ENCODE assay signal across 11 mouse cellular contexts in genomic region chr9:119631393-119631898, GRCm38 (mm10). TPM values are rescaled to one million over a fixed set of nuclear protein-coding genes. Genes with fewer than 3 reads are reported as not detected.
DNase-seq lines count a peak whose midpoint lies in the region; ATAC-seq lines count a peak whose summit lies in the region.
"Had no signal": no experiment of that assay in that cellular context is flagged by ENCODE, and none has a peak within 500 bp of the region (broad histone marks: within the 10 kb centered on the region; RNA-seq: fewer than 3 reads in every experiment).

No protein-coding gene starts in this region.

- no peak for ATAC-seq in midbrain, embryonic 15.5 days (replicated peaks)
- peak; percentile 50 for ATAC-seq in hindbrain, embryonic 11.5 days (ENCODE audit: low FRiP score)
- peak; percentile 66 for ATAC-seq in neural tube, embryonic 12.5 days (ENCODE audit: low FRiP score, low read depth)
- ATAC-seq in frontal cortex, adult (ENCODE audit: low TSS enrichment): no peak
- ATAC-seq: intestine, embryonic 16.5 days; liver, postnatal 0 days had no signal

- 76% methylated on average over 13 of the region's 13 CpGs for WGBS in heart, embryonic 10.5 days
- 87% methylated on average over 13 of the region's 13 CpGs for WGBS in midbrain, embryonic 10.5 days
- WGBS in midbrain, embryonic 15.5 days: 65% methylated on average over 13 of the region's 13 CpGs
- WGBS in hindbrain, embryonic 11.5 days: 71% methylated on average over 13 of the region's 13 CpGs
- 64% methylated on average over 13 of the region's 13 CpGs for WGBS in neural tube, embryonic 12.5 days

- no peak for DNase-seq in heart, embryonic 10.5 days (ENCODE audit: low spot score)
- no peak for DNase-seq in heart, postnatal 36 days
- DNase-seq in midbrain, embryonic 10.5 days (ENCODE audit: low spot score): no peak
- peak; percentile 40 for DNase-seq in hindbrain, embryonic 11.5 days (ENCODE audit: low spot score)
- DNase-seq in spleen, postnatal 36 days (ENCODE audit: low spot score in 2 of 2): no peak
- DNase-seq: liver, postnatal 0 days; right cerebral cortex, postnatal 4 days had no signal

- intact Hi-C loops in heart, postnatal 36 days (cut with DNase I): no loop called here

- no peak overlapping the region for H3K4me3 ChIP-seq in heart, embryonic 10.5 days
- H3K4me3 ChIP-seq in midbrain, embryonic 10.5 days: no peak overlapping the region
- H3K4me3 ChIP-seq in midbrain, embryonic 15.5 days: no peak overlapping the region
- H3K4me3 ChIP-seq in hindbrain, embryonic 11.5 days (ENCODE audit: low read depth, low read length): no peak overlapping the region
- no peak overlapping the region for H3K4me3 ChIP-seq in neural tube, embryonic 12.5 days

- no peaks in the 10 kb centered on the region for H3K36me3 ChIP-seq in heart, embryonic 10.5 days
- H3K36me3 ChIP-seq in midbrain, embryonic 10.5 days: no peaks in the 10 kb centered on the region
- H3K36me3 ChIP-seq in midbrain, embryonic 15.5 days (replicated peaks): no peaks in the 10 kb centered on the region
- H3K36me3 ChIP-seq in hindbrain, embryonic 11.5 days (ENCODE audit: control insufficient read depth, insufficient read depth, low read length): no peaks in the 10 kb centered on the region
- no peaks in the 10 kb centered on the region for H3K36me3 ChIP-seq in neural tube, embryonic 12.5 days

- peaks cover 57% of the 10 kb centered on the region for H3K4me1 ChIP-seq in heart, embryonic 10.5 days
- peaks cover 15% of the 10 kb centered on the region for H3K4me1 ChIP-seq in midbrain, embryonic 10.5 days
- peaks cover 15% of the 10 kb centered on the region; the same call in 1 of the 2 replicates for H3K4me1 ChIP-seq in midbrain, embryonic 15.5 days
- no peaks in the 10 kb centered on the region; the same call in 1 of the 2 replicates for H3K4me1 ChIP-seq in hindbrain, embryonic 11.5 days (replicated peaks; ENCODE audit: control insufficient read depth, insufficient read depth, low read length)
- H3K4me1 ChIP-seq in neural tube, embryonic 12.5 days: peaks cover 16% of the 10 kb centered on the region

- H3K27ac ChIP-seq in heart, embryonic 10.5 days: peak overlapping the region; percentile 80
- peak overlapping the region; percentile 23; the same call in 1 of the 2 replicates for H3K27ac ChIP-seq in midbrain, embryonic 10.5 days (replicated peaks)
- H3K27ac ChIP-seq in midbrain, embryonic 15.5 days: no peak overlapping the region
- H3K27ac ChIP-seq in hindbrain, embryonic 11.5 days (ENCODE audit: low read depth, low read length): peak overlapping the region; percentile 40; the same call in 1 of the 2 replicates
- H3K27ac ChIP-seq in neural tube, embryonic 12.5 days: no peak overlapping the region; the same call in 1 of the 2 replicates

- H3K4me2 ChIP-seq in midbrain, embryonic 15.5 days: no peak overlapping the region
- no peak overlapping the region for H3K4me2 ChIP-seq in hindbrain, embryonic 11.5 days (replicated peaks; ENCODE audit: low read depth, low read length)
- no peak overlapping the region for H3K4me2 ChIP-seq in neural tube, embryonic 12.5 days (replicated peaks)

- H3K27me3 ChIP-seq in heart, embryonic 10.5 days (ENCODE audit: insufficient read depth, poor library complexity, severe bottlenecking): peaks cover 30% of the 10 kb centered on the region; the same call in 1 of the 2 replicates
- 0 out of 2 replicates have a peak, but pooled peaks cover 4% of the 10 kb centered on the region for H3K27me3 ChIP-seq in midbrain, embryonic 10.5 days (ENCODE audit: low read depth, poor library complexity, severe bottlenecking)
- no peaks in the 10 kb centered on the region for H3K27me3 ChIP-seq in midbrain, embryonic 15.5 days (replicated peaks)
- no peaks in the 10 kb centered on the region for H3K27me3 ChIP-seq in hindbrain, embryonic 11.5 days (ENCODE audit: control insufficient read depth, insufficient read depth, low read length)
- no peaks in the 10 kb centered on the region for H3K27me3 ChIP-seq in neural tube, embryonic 12.5 days (replicated peaks)

- H3K9ac ChIP-seq in midbrain, embryonic 15.5 days: no peak overlapping the region
- H3K9ac ChIP-seq in hindbrain, embryonic 11.5 days (ENCODE audit: low read depth, low read length): no peak overlapping the region
- no peak overlapping the region for H3K9ac ChIP-seq in neural tube, embryonic 12.5 days
- H3K9ac ChIP-seq: liver, postnatal 0 days had no signal

- H3K9me3 ChIP-seq in heart, embryonic 10.5 days: no peaks in the 10 kb centered on the region
- H3K9me3 ChIP-seq in midbrain, embryonic 10.5 days (replicated peaks): no peaks in the 10 kb centered on the region
- H3K9me3 ChIP-seq in midbrain, embryonic 15.5 days: no peaks in the 10 kb centered on the region
- no peaks in the 10 kb centered on the region for H3K9me3 ChIP-seq in hindbrain, embryonic 11.5 days (ENCODE audit: control insufficient read depth, low read length)
- H3K9me3 ChIP-seq in neural tube, embryonic 12.5 days: no peaks in the 10 kb centered on the region

RNA-seq across cellular contexts. Expression of gene Scn5a, which starts 52.6 kb away (rescaled TPM):
- polyA plus RNA-seq in heart, embryonic 10.5 days (2016; fragmentation: Nextera tagmentation; extraction: Ambion mirVana): 8.2 and 18.0 TPM in 2 replicates
- 100 to 1,000 TPM; 127 to 161 TPM for total RNA-seq in heart, postnatal 36 days (2021)
- polyA plus RNA-seq in midbrain, embryonic 10.5 days (2016; fragmentation: Nextera tagmentation; extraction: Ambion mirVana): 0.12 and 0.22 TPM in 2 replicates
- 0.27 and 0.40 TPM in 2 replicates for polyA plus RNA-seq in midbrain, embryonic 15.5 days (2015; fragmentation: Nextera tagmentation; extraction: Ambion mirVana)
- polyA plus RNA-seq in hindbrain, embryonic 11.5 days (2014; fragmentation: Nextera tagmentation; extraction: Ambion mirVana): 0.22 and 0.36 TPM in 2 replicates
- polyA plus RNA-seq in neural tube, embryonic 12.5 days (2016; fragmentation: Nextera tagmentation; extraction: Ambion mirVana): 1.6 and 2.1 TPM in 2 replicates

Comparison
In these comparisons a context has a peak if more than half of its experiments do, and no peak if none do; other contexts are left out.
1. H3K27ac ChIP-seq: peak in heart, embryonic 10.5 days (single experiment), midbrain, embryonic 10.5 days (single experiment) and hindbrain, embryonic 11.5 days (single experiment); none in midbrain, embryonic 15.5 days (single experiment) and neural tube, embryonic 12.5 days (single experiment).
2. ATAC-seq: peak in hindbrain, embryonic 11.5 days (single experiment) and neural tube, embryonic 12.5 days (single experiment); none in midbrain, embryonic 15.5 days (single experiment) and frontal cortex, adult (single experiment).